Mouse (Mus musculus): ENCODE results near the gene Gucy2f. TPM values are rescaled to one million over a fixed set of nuclear protein-coding genes. Genes with fewer than 3 reads are reported as not detected.
"Not testable (repeated sequence)": the region's sequence is repeated elsewhere in the genome, so short reads cannot be mapped to it uniquely, and the experiment has no call there.

The Gucy2f gene
- total RNA-seq (2021): under 1 TPM; 0.79 to 0.81 TPM
- long read RNA-seq: 0 reads

DNA sequence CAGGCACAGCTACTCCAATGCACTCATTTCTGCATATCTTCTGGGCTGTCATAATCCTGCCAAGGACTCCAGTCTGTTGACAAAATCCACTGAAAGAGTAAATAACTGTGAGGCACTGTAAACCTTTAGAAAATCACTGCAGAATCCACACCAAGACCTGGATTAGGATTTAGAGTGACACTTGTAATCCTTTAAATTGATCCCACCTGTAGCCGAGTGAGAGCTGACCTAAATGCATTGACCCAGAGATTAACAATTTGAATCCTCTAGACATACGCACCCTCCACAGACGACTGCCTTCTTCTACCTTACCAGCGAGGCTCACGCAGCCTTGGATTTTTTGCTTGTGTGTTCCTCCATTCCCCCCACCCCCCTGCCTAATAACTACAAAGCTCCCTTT is at the start of gene Gucy2f:
TSS of gene Gucy2f (minus strand) at position 101 of the 400 bp plus-strand sequence.
- no peak for DNase-seq (ENCODE audit: low spot score in 2 of 2)

DNA sequence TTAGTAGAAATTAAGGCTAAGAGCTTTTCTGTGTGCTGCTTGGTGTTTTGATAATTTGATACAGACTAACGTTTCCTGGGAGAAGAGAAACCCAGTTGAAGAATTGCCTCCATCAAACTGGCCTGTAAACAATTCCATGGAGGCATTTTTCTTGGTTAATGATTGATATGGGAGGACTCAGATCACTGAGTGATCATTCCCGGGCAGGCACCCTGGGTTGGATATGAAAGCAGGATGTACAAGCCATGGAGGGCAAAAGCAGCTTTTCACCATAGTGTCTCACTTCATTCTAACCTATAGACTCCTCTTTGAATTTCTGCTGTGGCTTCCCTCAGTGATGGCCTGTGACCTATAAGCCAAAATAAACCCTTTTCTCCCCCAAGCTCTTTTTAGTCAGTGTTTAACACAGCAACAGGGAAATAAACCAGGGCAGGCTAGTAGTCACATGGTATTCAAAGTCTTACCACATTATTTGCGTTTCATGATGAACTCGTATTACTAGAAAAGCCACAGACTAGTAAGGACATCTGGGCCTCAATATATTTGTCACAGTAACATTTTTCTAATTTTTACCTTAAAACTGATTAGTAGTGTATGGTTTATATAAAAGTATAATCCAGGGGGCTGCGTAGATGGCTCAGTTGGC is 49.1 kb upstream of the Gucy2f start:
- no peak for DNase-seq (ENCODE audit: low spot score in 2 of 2)

DNA sequence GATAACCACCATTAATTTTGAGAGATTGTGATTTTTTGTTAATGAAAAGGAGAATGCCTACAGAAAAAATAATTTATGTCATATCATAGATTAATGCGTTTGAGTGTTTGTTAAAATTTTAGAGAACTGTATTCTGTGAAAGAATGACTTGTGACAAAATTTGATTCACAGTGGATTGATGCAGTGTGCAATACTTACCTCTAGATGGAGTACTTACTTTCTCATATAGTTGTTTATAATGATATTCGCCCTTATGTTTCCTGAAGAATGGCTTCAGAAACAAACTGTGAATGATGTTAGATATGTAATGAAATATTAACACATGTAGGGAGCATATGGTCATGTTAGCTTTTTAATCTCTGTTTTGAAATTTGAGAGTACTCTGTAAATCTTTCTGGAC is 40.4 kb upstream of the Gucy2f start:
- peak in 1 of 2 experiments; percentile 2 for DNase-seq (ENCODE audit: low spot score in 2 of 2)

DNA sequence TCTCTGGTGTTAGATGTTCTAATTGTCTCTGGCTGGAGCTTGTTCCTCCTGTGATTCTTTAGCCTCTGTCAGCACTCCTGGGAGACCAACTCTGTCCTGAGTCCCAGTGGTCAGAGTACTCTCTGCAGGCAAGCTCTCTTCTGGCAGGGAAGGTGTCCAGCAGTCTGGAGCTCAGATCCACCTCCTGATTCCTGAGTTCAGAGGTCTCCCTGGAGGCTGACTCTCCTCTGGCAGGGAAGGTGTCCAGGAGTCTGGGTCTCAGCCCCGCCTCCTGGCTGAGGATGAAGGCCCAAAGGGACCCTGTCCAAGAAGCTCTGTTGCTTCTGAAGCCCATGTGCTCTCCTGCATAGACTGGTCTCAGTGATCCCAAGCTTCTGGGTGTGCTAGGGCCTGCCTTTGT is 39.4 kb upstream of the Gucy2f start:
- DNase-seq (ENCODE audit: low spot score in 2 of 2): not testable (repeated sequence)

DNA sequence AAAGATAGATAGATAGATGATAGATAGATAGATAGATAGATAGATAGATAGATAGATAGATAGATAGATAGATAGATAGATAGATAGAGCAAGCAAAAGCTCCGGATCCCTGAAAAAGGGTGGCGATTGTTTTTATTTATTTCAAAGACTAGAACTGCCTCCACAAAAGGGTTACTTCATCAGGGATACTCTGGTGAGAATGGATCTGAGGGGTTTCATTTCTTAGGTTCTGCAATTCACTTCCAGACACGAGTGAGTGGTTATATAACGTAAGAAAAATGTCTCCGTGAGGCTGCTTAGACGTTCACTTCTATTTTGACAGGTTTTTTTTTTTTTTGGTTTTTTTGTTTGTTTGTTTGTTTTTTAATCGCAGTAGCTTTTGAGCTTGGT is 32.0 kb upstream of the Gucy2f start:
- peak in 1 of 2 experiments; percentile 1 for DNase-seq (ENCODE audit: low spot score in 2 of 2)

DNA sequence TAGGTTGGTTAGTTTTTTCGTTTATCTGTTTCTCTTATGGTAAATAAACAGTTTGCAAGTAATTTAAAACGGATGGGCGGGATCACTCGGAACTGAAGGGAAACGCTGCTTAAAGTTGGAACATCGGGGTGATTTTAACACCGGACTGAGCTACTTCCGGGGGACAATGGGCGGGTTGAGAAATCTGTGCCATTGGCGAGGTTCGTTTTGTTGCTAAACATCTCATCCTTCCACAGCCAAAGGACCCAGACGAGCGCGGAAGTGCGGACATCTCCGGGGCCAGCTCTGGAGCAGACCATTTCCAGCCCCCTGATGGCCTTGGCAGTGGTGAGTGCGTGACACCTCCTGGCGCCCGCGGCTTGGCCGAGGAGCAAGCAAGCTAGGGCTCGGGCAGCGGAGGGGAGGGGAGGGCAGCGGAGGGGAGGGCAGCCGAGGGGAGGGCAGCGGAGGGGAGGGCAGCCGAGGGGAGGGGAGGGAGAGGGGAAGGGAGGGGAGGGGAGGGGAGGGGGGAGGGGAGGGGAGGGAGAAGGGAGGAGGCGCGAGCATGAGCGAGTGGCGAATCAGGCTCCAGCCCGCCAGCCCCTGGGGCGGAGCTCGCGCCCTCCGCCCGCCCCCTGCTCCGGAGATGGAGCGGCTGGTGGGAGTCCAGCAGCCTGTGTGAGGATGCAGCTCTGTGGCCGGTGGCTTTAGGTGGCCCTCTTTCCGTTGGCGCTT is 31.5 kb upstream of the Gucy2f start:
- peak; percentile 67 to 71 for DNase-seq (ENCODE audit: low spot score in 2 of 2)

DNA sequence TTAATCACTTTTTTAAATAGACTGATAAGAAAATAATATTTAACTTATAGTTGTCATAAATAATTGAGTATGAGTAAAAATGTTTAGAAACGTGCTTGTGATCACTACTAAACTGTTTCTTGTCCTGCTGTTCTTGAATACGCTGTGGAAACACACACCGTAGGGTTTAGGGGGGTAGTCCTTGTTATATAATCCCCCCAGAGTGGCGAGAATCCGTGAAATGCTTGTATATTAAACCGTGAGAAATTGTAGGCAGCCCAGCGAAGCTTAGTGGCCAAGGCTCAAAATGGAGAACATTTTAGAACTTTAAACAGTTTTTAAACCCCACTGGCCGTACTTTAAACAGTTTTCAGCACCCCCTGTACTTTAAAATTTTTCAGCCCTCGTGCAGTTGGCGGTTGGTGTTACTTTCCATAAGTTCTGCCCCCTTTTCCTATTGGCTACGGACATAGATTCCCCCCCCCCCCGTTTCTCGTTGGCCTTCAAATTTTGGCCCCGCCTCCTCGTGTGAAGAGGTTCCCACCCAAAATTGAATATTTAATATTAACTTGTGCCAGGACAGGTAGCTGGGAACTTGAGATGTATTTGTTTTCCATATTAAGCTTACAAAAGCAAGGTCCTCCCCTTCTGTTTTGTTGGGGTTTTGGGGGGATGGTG is 30.8 kb upstream of the Gucy2f start:
- DNase-seq (ENCODE audit: low spot score in 2 of 2): peak in 1 of 2 experiments; percentile 1

DNA sequence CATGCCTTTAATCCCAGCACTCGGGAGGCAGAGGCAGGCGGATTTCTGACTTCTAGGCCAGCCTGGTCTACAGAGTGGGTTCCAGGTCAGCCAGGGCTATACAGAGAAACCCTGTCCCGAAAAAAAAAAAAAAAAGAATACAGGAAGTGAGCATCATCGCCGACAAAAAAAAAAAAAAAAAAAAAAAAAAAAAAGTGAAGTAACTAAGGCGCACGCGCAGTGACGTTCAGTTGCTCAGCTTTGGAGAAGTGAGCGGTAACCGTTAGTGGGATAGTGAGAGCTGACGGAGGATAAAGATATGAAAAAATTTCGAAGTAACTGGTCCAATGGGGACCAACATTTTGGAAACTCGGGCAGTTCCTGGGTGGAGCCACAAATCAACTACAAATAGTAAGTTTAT is 29.8 kb upstream of the Gucy2f start, which contains the start of gene Nxt2:
TSS of gene Nxt2 (plus strand) at position 229 of the 400 bp plus-strand sequence.
- no peak for DNase-seq (ENCODE audit: low spot score in 2 of 2)

DNA sequence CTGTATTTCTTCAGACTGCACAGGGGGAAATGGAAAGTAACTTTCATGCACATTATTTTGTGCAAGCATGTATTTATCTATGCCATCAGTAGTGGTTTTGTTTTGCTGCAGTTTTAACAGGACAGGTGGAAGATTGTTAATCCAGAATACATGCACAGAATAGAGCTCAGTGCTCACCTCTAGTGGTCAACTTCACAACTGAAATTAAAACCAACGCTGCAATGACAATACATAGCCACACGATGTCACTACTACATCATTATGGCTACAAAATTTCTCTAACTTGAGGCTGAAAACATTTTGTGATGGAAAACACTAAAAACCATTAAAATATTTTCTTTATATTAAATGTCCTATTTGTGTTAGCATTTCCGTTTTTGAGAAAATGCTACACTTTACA is 3.6 kb upstream of the Gucy2f start:
- peak; percentile 8 to 75 for DNase-seq (ENCODE audit: low spot score in 2 of 2)

DNA sequence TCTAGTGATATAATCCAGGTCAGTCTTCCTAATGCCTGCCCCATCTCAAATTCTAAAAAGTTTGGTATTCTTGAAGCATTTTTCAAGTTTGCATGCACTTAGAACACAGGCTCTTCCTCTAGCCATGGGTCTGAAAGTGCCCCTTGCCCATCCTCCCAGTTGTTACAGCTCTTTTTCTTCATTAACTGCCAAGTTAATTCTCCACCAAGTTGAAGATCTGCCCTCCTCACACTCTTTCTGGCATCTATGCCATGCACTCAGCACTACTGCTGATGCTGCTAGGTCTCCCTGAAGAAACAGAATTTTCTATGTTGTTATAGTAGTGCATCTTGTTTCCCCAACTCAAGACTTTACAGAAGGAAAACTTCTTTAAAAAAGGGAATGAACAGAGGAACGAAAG is 1.2 kb downstream of the Gucy2f start:
- DNase-seq (ENCODE audit: low spot score in 2 of 2): no peak

DNA sequence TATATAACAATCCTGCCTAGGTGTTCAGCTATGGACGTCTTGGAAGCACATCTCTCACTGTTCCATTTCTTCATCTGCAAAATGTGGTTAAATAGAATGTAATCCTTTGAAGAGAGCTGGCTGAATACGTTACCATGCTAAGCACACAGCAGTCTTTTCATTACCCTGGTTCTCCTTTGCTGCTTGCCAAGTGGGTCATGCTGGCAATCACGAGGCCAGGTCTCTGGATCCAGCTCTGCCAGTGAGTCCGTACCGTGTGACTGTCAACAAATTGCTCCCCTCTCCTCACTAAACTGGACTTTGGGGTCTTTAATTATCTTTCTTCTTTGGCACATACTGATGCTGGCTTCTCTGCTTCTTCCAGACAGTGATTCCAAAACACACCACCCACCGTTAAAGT is 2.3 kb downstream of the Gucy2f start:
- peak in 1 of 2 experiments; percentile 13 for DNase-seq (ENCODE audit: low spot score in 2 of 2)

DNA sequence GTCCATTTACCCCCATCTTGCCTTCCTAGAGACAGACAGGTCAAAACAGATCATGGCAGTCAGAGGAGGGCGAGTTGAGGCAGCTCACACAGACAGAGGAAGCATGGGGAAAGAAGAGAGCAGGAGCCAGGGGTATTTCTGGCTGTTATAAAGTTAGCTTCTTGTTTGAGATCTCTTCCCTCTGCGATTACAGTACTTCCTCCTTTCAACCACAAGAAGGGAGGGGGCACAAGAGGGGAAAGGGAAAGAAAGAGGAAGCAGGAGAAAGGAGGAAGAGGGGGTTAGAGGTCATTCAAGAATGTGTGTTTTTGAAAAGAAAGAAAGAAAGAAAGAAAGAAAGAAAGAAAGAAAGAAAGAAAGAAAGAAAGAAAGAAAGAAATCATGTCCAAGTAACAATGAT is 6.4 kb downstream of the Gucy2f start:
- no peak for DNase-seq (ENCODE audit: low spot score in 2 of 2)

DNA sequence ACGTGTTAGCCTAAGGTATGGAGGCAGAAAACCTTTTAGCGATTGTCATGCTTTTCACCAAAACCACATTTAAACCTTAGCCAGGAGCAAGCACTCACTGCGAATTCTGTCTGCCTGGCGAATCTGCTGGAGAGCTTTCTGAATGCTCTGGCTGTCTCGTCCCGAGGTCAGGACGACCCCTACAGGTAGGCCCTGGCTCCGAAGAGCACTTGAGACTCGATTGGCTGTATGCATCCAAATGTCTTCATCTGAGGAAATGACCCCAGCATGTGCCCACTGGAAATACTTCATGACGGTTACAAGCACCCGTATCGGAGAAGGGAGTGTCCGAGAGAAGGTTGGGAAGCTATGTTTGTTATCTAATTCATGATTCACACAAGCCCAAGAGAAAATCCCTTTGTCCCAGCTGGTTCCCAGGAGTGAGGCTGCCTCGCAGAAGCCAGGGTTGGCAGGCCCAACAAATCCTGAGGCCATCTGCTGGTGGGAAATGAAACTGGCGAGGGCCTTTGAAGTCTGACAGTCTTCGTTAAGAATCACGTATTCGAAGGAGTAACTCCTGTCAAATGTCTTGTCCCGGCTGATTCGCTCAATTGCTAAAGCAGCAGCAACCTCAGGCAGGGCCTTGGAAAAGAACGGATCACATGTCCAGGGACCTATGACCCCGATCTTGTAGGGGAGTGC is 7.6 kb downstream of the Gucy2f start:
- peak; percentile 7 to 58 for DNase-seq (ENCODE audit: low spot score in 2 of 2)

DNA sequence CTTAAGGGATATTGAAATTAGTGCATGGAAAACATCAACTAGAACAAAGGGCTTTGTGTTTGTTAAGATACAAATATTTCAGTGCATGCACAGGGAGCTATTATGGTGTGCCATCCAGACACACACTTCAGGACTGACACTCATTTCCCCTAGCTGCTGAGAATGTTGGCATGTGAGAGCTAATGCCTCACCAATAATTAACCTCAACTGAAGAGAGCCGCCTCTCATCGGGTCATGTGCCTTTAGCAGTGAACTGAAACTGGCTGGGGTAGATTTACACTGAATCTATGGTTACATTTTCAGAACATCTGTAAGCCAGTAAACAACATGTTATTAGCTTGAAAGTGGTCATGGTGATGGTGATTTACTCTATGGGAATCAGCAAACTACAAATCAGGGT is 14.7 kb downstream of the Gucy2f start:
- no peak for DNase-seq (ENCODE audit: low spot score in 2 of 2)

DNA sequence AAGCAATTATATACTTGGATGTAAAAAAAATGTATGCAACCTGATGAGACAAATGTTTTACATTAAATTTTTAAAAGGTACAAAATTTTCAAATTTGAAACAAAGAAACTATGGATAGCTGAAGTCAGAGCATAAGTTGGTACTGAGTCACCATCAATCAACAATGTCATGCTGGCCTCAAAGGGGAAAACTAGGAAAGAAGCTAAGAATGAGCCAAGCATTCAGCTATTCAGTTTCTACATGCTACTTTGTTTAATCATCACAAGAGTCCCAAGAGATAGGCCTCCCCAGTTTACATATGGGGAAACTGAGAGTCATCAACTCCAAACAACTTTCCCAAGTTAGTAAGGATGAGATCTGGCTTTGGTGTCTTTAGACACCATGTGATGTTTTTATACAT is 19.8 kb downstream of the Gucy2f start:
- no peak for DNase-seq (ENCODE audit: low spot score in 2 of 2)

DNA sequence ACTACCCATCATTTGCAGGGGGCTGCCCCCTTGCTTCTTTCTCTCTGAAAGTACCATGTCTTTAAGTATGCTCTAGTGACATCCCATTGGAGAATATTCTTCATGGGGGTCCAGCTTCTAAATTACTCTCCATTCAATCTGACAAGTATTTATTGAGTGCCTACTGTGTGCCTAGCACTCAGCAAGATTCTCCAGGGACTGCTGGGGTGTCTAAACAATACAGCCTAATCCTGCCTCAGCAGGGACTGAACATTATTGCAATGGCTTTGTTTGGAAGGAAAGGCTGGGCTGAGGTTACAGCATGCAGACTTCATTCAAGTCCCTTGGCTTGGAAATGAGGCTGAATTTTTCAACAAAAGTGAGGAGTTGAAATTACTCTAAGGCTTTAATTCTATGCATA is 81.0 kb downstream of the Gucy2f start:
- no peak for DNase-seq (ENCODE audit: low spot score in 2 of 2)

DNA sequence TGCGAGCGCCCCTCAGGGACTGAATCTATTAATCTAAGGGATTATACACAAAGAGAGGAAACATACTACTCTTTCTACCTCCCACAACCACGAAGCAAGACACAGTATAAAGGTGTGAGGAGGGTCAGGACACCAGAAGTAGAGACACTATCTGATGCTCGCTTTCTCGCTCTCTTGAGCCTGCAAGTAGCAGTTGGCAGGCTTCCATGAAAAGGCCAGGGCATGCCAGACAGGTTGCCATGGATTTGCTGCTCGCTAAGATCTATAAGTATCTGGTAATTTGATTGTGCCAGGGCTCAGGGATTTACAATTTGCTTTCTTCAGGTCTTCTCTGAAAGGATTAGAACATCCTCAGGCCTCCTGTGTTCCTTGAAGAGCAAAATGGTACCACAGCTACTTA is 85.5 kb downstream of the Gucy2f start:
- no peak for DNase-seq (ENCODE audit: low spot score in 2 of 2)

DNA sequence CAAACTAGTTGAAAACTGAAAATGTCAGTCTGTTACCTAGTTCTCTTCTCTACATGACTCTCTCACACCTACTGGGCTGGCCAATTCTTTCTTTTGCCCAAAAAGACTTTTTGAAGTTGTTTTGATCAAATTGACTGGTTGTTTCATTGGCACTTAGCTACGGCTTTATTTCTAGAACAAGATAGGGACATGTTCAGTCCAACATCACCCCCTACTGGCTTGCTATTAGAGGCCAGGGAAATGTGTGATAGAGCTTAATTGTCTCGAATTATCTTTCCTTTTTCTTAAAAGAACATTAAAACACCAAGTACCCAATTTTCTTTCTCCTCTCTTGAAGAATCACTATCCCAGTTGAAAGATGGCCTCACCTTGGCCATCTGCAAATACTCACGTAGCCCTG is 99.8 kb downstream of the Gucy2f start:
- peak in 1 of 2 experiments; percentile 56 for DNase-seq (ENCODE audit: low spot score in 2 of 2)

DNA sequence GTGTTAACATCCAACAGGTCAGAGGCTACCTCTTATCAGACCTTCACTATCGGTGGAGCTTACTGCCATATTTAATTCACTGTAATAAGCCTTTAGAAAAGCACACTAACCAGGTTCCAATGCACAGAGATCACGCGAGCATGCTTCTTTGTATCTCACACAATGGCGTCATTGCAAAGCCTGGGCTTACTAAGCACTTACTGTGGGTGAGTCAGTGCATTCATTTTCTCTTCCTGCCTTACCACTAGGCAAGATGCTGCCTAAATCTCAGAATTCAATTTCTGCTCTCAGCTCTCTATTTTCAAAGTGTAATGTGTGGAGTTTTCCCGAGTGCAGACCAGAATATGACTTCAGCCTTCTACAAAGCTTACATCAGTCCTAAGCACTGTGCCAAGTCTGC is 101.2 kb downstream of the Gucy2f start:
- DNase-seq (ENCODE audit: low spot score in 2 of 2): no peak

DNA sequence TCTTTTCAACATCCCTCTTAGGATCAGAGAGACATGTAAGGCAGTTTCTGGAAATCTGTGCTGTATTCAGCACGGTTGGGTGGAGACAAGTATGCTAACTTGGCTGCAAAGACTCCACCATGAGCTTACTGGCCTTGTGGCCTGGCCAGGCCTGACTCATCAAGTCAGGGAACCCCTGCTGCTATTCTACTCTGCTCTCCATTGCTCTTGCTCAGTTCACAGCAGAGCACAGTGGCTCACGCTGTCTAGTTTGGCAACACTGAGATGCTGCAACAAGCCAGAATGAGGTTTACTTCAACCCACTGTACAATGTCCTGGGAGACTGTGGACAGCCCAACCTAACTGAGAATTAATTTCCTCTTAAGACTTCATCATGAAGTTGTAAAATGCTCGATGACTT is 134.1 kb downstream of the Gucy2f start:
- no peak for DNase-seq (ENCODE audit: low spot score in 2 of 2)

Data from layer of hippocampus, adult 18-20 months (tissue).